Mouse (Mus musculus) MEL (cell line): ENCODE data around the gene Tsc22d4.

Source experiments
- CHD2 ChIP-seq: IDR thresholded peaks from 2 replicates; pipeline ENCODE4 v1.6.1; 2011; ENCODE audit warnings: low read length, improper control_type of control experiment
- CTCF ChIP-seq, 3 experiments: IDR thresholded peaks in 2 of 3; conservative IDR thresholded peaks in 1 of 3; 2 replicates each; pipeline ENCODE4 v1.5.1; 2011 to 2012; ENCODE audit warnings: low read length in 3 of 3, low read depth in 2 of 3, mild to moderate bottlenecking in 2 of 3, improper control_type of control experiment in 1 of 3, inconsistent platforms in 1 of 3, mixed read lengths in 1 of 3, moderate library complexity in 1 of 3; ENCODE audit not compliant: control insufficient read depth in 1 of 3, insufficient read depth in 1 of 3, poor library complexity in 1 of 3, severe bottlenecking in 1 of 3
- ELF1 ChIP-seq: IDR thresholded peaks from 2 replicates; pipeline ENCODE4 v1.6.1; 2014; ENCODE audit warnings: low read depth, mild to moderate bottlenecking, inconsistent platforms, low read length, improper control_type of control experiment, moderate library complexity
- EP300 ChIP-seq, 2 experiments: IDR thresholded peaks; 2 replicates each; pipeline ENCODE4 v1.6.1; 2011; ENCODE audit warnings: improper control_type of control experiment in 2 of 2, low read length in 2 of 2, low read depth in 1 of 2, mild to moderate bottlenecking in 1 of 2
- GATA1 ChIP-seq: IDR thresholded peaks from 2 replicates; pipeline ENCODE4 v1.6.1; 2011; ENCODE audit warnings: low read depth, low read length, improper control_type of control experiment
- MAX ChIP-seq: IDR thresholded peaks from 2 replicates; pipeline ENCODE4 v1.6.1; 2011; ENCODE audit warnings: low read length, improper control_type of control experiment
- POLR2A ChIP-seq, 2 experiments: IDR thresholded peaks; 2 replicates each; pipeline ENCODE4 v1.6.1; 2011 to 2012; ENCODE audit warnings: low read length in 2 of 2, mild to moderate bottlenecking in 2 of 2, control low read depth in 1 of 2, improper control_type of control experiment in 1 of 2, low read depth in 1 of 2, moderate library complexity in 1 of 2; ENCODE audit not compliant: control insufficient read depth in 1 of 2, insufficient read depth in 1 of 2, poor library complexity in 1 of 2
- POLR2AphosphoS2 ChIP-seq: IDR thresholded peaks from 2 replicates; pipeline ENCODE4 v1.6.1; 2011; ENCODE audit warnings: low read length, improper control_type of control experiment
- UBTF ChIP-seq: IDR thresholded peaks from 2 replicates; pipeline ENCODE4 v1.6.1; 2012; ENCODE audit warnings: low read depth, mild to moderate bottlenecking, inconsistent platforms, low read length, improper control_type of control experiment, moderate library complexity, borderline replicate concordance; ENCODE audit not compliant: insufficient read depth
- ZNF384 ChIP-seq: IDR thresholded peaks from 2 replicates; pipeline ENCODE4 v1.6.1; 2012; ENCODE audit warnings: low read depth, mild to moderate bottlenecking, inconsistent platforms, low read length, improper control_type of control experiment

DNA sequence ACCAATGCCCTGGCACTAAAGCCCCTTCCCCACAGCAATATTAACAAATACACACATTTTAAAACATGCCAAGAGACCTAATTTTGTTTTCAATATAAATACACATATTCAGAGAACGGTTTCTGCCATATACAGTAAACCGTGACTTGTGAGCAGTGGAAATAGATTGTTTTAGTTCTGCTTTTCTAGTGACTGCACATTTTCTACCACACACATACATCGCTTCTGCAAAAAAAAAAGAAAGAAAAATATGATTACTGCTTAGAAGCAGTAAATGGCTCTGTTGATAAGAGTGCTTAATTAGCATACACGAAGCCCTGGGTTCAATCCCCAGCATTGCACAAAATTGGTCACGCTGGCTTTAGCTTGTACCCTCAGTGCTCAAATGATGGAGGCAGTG is 21.7 kb upstream of the Tsc22d4 start:
- TF ChIP-seq CTCF (IDR thresholded peaks at IDR 0.05 in 2 of 3, conservative IDR thresholded peaks at IDR 0.05 in 1 of 3; ENCODE audit: control insufficient read depth in 1 of 3, insufficient read depth in 1 of 3, low read depth in 2 of 3, low read length in 3 of 3, poor library complexity in 1 of 3, severe bottlenecking in 1 of 3) (no peak), UBTF (no peak), ZNF384 (peak; percentile 95), GATA1 (peak; percentile 84), POLR2A (IDR thresholded peaks at IDR 0.05; ENCODE audit: control insufficient read depth in 1 of 2, insufficient read depth in 1 of 2, low read depth in 1 of 2, low read length in 2 of 2, poor library complexity in 1 of 2) (no peak), POLR2AphosphoS2 (no peak), EP300 (IDR thresholded peaks at IDR 0.05; ENCODE audit: low read depth in 1 of 2, low read length in 2 of 2) (peak; percentile 74 to 75), CHD2 (no peak), MAX (no peak), ELF1 (no peak)
